Mouse (Mus musculus): ENCODE measurements around the gene Cdc7. TPM values are rescaled to one million over a fixed set of nuclear protein-coding genes. Genes with fewer than 3 reads are reported as not detected.

Cdc7 gene
- polyA plus RNA-seq, 1 experiment: 1.9 TPM

DNA sequence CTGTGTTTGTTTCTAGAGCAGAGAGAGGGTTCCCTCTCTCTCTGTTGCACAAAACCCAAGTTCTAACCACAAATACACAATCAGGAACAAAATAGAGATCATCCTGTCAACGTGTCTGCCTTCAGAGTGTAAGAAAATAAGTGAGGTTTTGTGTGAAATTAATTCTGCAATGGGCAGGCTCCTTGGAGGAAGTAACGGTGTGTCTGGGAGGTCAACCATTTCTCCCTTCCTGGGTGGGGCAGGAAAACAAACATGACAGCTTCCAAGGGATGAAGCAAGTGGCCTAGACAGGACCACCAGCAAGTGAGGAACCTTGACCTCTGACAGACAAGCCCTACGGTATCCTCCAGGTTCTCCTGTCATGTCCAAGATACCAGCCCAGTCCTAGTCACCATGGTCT, 46.2 kb downstream of the Cdc7 start:
- peaks cover 1% of the 10 kb centered on the region for H3K4me1 ChIP-seq (ENCODE audit: control insufficient read depth, insufficient read depth, low read length)
- H3K4me3 ChIP-seq (replicated peaks; ENCODE audit: extremely low read depth, low read depth, low read length): no peak overlapping the region
- TF ChIP-seq POLR2A (IDR thresholded peaks at IDR 0.05; ENCODE audit: borderline replicate concordance, extremely low read depth, low read depth, low read length) (no peak), CTCF (IDR thresholded peaks at IDR 0.05; ENCODE audit: insufficient read depth, low read length) (no peak)
- WGBS: 46% methylated on average over 3 of the region's 3 CpGs
- DNase-seq: no peak

DNA sequence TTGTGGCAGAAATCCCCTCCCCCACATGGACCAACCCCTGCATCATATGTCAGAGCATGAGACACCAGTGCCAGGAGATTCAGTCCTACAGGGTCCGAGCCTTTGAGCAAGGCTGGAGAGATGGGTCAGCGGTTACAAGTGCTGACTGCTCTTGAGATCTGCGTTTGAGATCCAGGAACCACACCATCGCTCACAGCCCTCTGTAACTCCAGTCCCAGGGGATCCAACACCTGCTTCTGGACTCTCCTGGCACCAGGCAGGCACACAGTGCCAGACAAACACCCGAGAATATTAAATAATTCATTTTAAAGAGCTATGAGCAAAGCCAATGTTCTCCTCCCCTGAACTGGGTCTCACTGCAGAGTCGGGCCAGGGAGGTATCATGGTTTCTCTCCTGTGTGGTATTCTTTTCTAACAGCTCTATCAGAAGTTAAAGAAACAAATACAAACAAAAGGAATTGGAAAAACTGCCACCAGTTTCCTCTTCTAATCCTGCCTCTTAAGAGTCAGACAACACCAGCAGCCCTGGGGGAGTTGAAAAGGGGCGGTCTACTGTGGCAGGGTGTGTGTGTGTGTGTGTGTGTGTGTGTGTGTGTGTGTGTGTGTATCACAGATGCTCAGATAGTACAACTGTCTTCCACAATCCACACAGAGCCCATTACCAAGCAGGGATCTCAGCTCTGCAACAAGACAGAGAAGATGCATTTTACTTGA, 47.4 kb downstream of the Cdc7 start:
- no peak for DNase-seq
- H3K4me1 ChIP-seq (ENCODE audit: control insufficient read depth, insufficient read depth, low read length): peaks cover 6% of the 10 kb centered on the region
- no peak for TF ChIP-seq POLR2A (IDR thresholded peaks at IDR 0.05; ENCODE audit: borderline replicate concordance, extremely low read depth, low read depth, low read length)
- no peak for TF ChIP-seq CTCF (IDR thresholded peaks at IDR 0.05; ENCODE audit: insufficient read depth, low read length)
- 70% methylated on average over 7 of the region's 7 CpGs for WGBS
- no peak overlapping the region for H3K4me3 ChIP-seq (replicated peaks; ENCODE audit: extremely low read depth, low read depth, low read length)

- DNase-seq: no peak
- H3K4me1 ChIP-seq (ENCODE audit: control insufficient read depth, insufficient read depth, low read length): peaks cover 6% of the 10 kb centered on the region
- WGBS: 59% methylated on average over 11 of the region's 11 CpGs
- TF ChIP-seq CTCF (IDR thresholded peaks at IDR 0.05; ENCODE audit: insufficient read depth, low read length) (no peak), POLR2A (IDR thresholded peaks at IDR 0.05; ENCODE audit: borderline replicate concordance, extremely low read depth, low read depth, low read length) (no peak)
- H3K4me3 ChIP-seq (replicated peaks; ENCODE audit: extremely low read depth, low read depth, low read length): no peak overlapping the region
Observed at GRCm38 (mm10) chr5:107012030-107012715, 48.1 kb downstream of the Cdc7 start.

GRCm38 (mm10) chr5:107013393-107013792, 49.3 kb downstream of the Cdc7 start:
- Histone ChIP-seq H3K4me1 (ENCODE audit: control insufficient read depth, insufficient read depth, low read length) (peaks cover 6% of the 10 kb centered on the region), H3K4me3 (replicated peaks; ENCODE audit: extremely low read depth, low read depth, low read length) (no peak overlapping the region)
- TF ChIP-seq POLR2A (IDR thresholded peaks at IDR 0.05; ENCODE audit: borderline replicate concordance, extremely low read depth, low read depth, low read length) (no peak), CTCF (IDR thresholded peaks at IDR 0.05; ENCODE audit: insufficient read depth, low read length) (no peak)
- 73% methylated on average over 2 of the region's 2 CpGs for WGBS
- no peak for DNase-seq

- TF ChIP-seq POLR2A (IDR thresholded peaks at IDR 0.05; ENCODE audit: borderline replicate concordance, extremely low read depth, low read depth, low read length) (no peak), CTCF (IDR thresholded peaks at IDR 0.05; ENCODE audit: insufficient read depth, low read length) (no peak)
- peaks cover 6% of the 10 kb centered on the region for H3K4me1 ChIP-seq (ENCODE audit: control insufficient read depth, insufficient read depth, low read length)
- DNase-seq: no peak
- no peak overlapping the region for H3K4me3 ChIP-seq (replicated peaks; ENCODE audit: extremely low read depth, low read depth, low read length)
- WGBS: 76% methylated on average over 7 of the region's 7 CpGs
Observed at GRCm38 (mm10) chr5:107014146-107014545, 50.0 kb downstream of the Cdc7 start.

GRCm38 (mm10) chr5:107015046-107015421, 50.9 kb downstream of the Cdc7 start:
- DNase-seq: no peak
- no peak for TF ChIP-seq CTCF (IDR thresholded peaks at IDR 0.05; ENCODE audit: insufficient read depth, low read length)
- no peak for TF ChIP-seq POLR2A (IDR thresholded peaks at IDR 0.05; ENCODE audit: borderline replicate concordance, extremely low read depth, low read depth, low read length)
- no peak overlapping the region for H3K4me3 ChIP-seq (replicated peaks; ENCODE audit: extremely low read depth, low read depth, low read length)
- H3K4me1 ChIP-seq (ENCODE audit: control insufficient read depth, insufficient read depth, low read length): peaks cover 6% of the 10 kb centered on the region
- WGBS: 24% methylated on average over 2 of the region's 2 CpGs

DNA sequence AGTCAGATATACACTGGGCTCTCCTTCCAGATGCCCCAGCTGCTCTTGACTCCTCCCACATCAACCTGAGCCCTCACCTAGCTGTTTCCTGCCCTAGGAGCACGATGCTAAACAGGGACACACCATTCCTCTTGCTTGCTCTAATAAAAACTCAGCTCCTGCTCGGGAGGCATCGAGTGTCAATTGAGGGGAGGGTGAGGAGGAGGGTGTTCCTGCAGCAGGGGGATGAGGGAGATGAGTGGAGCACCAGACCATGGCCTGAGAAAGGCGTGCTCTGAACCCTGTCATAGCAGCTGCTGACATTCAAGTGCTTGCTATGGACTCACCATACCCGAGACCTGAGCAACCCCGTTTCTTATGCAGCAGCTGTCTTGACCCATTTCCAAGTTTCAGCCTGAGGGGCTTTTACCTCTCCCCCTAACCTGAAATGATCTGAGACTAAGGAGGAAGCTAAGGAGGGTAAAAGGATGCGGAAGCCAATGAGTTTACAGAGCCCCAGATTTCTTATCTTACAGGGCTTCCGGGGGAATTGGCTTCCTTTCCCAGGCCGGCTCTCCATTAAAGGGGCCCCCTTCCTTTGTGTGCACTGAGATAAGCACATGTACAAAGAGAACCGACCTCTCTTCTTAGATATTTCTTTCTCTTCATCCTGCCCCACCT, 51.4 kb downstream of the Cdc7 start:
- 10% methylated on average over 10 of the region's 10 CpGs for WGBS
- DNase-seq: peak; percentile 22
- H3K4me1 ChIP-seq (ENCODE audit: control insufficient read depth, insufficient read depth, low read length): peaks cover 6% of the 10 kb centered on the region
- no peak overlapping the region for H3K4me3 ChIP-seq (replicated peaks; ENCODE audit: extremely low read depth, low read depth, low read length)
- TF ChIP-seq CTCF (IDR thresholded peaks at IDR 0.05; ENCODE audit: insufficient read depth, low read length) (no peak), POLR2A (IDR thresholded peaks at IDR 0.05; ENCODE audit: borderline replicate concordance, extremely low read depth, low read depth, low read length) (no peak)

DNA sequence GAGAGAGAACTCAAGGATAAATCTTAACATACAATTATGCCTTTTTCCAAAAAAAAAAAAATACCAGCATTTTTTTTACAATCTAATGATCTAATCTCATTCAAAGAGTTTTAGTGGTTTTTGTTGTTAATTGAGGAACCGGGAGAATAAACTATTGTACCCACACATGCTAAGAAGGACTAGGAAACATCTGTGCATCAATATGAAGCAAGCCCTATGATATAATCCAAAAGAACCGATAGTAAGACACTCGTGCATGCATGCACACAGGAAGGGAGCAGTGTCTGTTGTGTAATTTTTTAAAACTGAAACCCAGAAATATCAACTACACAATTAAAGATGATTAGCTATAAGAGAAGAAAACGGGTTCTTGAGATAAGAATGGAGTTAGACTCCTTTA, 52.4 kb downstream of the Cdc7 start:
- TF ChIP-seq POLR2A (IDR thresholded peaks at IDR 0.05; ENCODE audit: borderline replicate concordance, extremely low read depth, low read depth, low read length) (no peak), CTCF (IDR thresholded peaks at IDR 0.05; ENCODE audit: insufficient read depth, low read length) (no peak)
- no peak for DNase-seq
- Histone ChIP-seq H3K4me1 (ENCODE audit: control insufficient read depth, insufficient read depth, low read length) (peaks cover 6% of the 10 kb centered on the region), H3K4me3 (replicated peaks; ENCODE audit: extremely low read depth, low read depth, low read length) (no peak overlapping the region)
- WGBS: 64% methylated on average over 4 of the region's 4 CpGs

- Histone ChIP-seq H3K4me3 (replicated peaks; ENCODE audit: extremely low read depth, low read depth, low read length) (no peak overlapping the region), H3K4me1 (ENCODE audit: control insufficient read depth, insufficient read depth, low read length) (peaks cover 6% of the 10 kb centered on the region)
- no peak for TF ChIP-seq POLR2A (IDR thresholded peaks at IDR 0.05; ENCODE audit: borderline replicate concordance, extremely low read depth, low read depth, low read length)
- TF ChIP-seq CTCF (IDR thresholded peaks at IDR 0.05; ENCODE audit: insufficient read depth, low read length): peak; percentile 24; the same call in 1 of the 2 replicates
- no peak for DNase-seq
- WGBS: 73% methylated on average over 2 of the region's 2 CpGs
Observed at GRCm38 (mm10) chr5:107017544-107017943, 53.4 kb downstream of the Cdc7 start.
